Mouse (Mus musculus) MEL-GATA-1-ER (cell line): ENCODE measurements around the gene Cep70.

Source experiments
- DNase-seq: peaks from one replicate; pipeline ENCODE4 v3.0.0-alpha.2; 2012; ENCODE audit warnings: low read depth; ENCODE audit errors: extremely low read depth

The Cep70 gene

DNA sequence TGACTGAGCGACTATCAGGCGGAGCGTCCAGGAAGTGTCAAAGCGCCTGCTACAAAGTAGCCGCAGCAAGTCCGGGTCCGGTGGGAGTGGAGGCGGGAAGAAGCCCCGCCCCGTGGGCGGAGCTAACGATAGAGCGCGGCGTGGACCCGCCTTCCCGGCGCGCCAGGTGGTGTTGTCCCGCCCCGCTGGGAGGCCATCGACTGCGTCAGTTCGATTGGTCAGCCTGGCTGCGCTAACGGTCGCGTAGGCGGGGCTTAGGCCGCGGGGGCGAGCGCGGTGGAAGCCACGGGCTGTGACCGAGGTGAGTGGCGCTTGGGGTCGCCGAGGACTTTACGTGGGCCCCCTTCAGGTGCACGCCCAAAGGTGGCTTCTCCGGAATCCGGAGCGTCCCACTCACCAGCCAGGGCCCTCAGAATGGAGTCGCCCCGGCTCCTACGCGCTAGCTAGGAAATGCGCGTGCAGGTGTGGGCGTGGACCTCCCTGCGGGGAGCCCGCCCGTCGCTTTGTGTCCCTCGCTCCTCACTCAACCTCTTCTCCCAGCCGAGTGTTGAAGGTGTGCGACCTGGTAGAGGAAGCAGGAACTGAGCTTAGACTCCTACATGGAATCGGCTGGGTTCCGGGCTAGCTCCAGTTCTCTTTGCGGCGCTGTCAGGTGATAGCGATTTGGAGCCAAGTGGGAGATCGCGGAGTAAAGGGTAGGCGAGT is at the start of gene Cep70:
Gene Cep70, plus strand, starts transcription at position 178 of the 705 bp plus-strand sequence.
- DNase-seq: peak; percentile 33

DNA sequence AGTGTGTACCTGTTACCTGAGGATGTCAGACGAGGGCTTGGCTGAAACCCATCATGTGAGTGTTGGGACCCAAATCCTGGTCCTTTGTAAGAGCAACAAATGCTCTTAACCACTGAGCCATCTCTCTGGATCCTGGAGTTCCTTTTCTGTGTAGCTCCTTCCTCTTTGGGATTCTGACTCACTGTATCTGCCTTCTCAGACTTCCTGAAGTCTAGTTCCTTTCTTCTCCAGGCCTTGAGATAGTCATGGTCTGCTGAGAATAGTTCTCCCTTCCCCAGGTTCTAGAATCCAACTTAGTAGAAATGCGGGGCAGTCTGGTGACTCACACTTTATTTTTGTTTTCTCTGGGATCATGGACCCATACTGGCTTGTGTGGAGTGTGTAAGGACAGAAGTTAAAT is 30.5 kb upstream of the Cep70 start:
- peak; percentile 86 for DNase-seq

DNA sequence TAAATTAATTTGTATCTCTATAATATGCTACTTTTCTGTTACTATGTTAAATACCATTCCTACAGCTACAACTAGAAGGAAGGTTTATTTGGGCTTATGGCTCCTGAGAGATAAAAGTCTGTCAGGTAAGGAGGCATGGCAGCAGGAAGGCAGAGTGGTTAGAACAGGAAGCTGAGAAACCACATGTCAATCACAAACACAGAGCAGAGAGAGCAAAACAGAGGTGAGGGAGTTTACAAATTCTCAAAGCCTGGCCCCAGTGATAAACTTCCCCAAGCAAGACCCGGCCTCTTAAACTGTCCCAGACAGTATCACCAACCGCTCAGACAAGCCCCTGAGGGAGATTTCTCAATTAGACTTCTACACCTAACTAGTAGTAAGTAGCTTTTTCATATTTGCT is 27.0 kb upstream of the Cep70 start:
- peak; percentile 81 for DNase-seq

DNA sequence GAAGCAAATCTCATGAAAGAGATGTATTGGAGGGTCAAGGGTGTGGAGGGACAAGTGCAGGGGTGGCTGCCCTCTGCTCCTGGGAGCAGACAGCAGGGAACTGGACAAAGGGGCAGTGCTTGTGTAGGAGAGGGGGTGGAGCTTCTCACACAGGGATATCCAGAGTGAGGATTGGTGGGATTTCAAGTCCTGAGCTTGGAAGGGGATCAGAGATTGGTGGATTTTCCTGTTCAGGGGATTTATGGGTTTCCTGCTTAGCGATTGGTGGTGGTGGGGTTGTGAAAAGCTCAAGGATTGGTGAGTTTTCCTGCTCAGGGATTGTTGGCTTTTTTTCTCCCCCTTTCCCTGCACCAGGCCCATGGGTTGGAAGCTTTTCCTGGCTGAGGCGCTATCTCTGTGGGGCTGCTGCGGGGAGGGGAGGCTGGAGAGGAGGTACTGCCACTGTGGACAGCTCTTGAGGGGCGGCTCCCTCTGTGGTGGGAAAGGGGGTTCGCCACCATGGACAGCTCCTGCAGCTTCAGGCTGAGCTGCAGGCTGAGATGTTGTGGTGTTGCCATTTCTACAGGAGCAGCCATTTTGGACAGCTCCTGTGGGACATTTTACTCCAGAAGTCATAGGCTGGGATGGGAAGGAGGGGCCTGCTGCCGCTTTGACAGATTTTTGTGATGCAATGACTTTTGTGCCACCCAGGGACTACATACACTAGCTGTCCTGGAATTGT is 25.0 kb upstream of the Cep70 start:
- peak; percentile 78 for DNase-seq

DNA sequence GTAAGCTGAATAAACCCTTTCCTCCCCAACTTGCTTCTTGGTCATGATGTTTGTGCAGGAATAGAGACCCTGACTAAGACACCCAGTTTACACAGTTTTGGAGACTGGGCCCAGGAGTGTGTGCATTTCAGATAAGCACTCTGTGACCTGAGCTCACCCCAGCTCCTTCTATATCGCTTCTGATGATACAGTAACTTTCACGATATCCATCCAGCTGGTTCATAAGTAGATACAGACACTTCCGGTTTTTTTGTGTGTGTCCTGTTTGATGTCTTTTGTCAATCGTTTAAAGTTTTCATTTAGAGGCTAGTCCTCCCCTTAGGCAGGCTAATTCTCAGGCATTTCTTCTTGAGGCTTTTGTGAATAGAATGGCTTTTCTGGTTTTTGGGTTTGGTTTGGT is 21.5 kb upstream of the Cep70 start:
- DNase-seq: peak; percentile 46

DNA sequence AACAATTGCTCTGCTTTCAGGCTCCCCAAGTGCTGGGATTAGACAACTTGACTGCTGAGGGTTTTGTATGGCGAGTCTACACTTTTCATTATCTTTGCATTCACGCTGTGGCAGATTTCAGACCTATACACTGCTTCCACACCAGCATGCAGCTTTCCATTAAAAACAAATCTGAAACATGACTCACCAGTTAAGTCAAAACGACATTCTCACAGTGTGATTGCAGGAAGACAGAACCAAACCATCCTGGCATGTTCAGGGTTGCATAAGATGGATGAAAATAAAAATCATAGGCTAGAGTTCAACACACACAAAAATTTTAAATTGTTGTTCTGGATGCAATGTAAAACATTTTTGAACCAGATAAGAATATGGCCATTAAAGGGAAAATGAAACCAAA is 18.6 kb upstream of the Cep70 start:
- DNase-seq: no peak

DNA sequence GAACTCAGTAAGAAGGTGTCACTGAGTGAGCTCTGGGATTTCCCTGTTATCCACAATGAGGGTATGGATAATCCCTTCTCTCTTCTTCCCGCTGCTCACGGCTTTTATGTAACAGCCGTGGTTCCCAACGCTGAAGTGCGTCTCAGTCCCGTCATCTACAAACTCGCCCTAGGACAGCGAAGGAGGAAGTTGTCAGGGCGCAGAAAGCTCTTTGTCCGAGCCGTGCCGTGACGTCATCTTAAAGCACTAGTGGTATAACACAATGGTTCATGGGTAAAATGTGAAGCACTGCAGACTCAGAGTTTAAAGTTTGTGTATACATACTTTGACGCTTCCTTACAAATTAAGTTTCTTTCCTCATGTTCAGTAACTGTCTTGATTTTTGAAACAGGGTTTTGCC is 13.7 kb upstream of the Cep70 start:
- peak; percentile 24 for DNase-seq

DNA sequence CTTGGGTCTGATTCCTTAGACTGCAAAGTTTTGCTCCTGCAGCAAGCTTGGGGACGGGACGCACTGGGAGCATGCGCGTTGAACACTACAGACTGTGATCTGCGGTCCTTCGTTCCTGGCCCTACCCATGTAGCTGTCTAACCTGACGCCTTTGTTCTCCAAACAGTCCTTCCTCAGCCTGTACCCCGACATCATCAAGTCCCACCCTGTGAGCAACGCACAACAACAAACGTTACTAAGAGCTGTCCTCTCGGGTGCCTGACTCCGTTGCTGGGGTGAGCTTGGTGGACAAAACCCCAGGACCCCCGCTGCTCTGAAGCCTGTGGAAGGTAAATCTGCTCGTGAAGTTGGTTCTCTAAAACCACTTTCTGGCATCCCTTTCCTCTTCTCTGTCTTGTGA is 6.0 kb upstream of the Cep70 start, which contains the start of gene Faiml:
Gene Faiml, minus strand, starts transcription at position 101 of the 400 bp plus-strand sequence.
- DNase-seq: no peak

DNA sequence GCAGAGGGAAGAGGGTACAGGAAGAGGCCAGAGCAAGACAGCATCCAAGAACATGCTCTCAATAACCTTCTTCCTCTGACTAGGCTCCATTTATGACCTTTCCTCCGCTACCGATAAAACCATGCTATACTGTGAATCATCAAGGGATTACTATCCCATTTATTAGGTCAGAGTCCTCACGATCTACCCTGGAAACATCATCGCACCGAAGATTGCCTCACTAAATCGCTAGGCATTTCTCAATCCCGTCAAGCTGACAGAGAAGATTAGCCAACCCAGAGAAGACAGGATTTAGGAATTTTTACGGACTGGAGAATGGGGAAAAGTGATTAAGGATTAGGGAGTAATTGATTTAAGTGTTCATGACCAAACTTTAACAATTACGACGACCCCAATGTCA is 4.9 kb upstream of the Cep70 start:
- no peak for DNase-seq

DNA sequence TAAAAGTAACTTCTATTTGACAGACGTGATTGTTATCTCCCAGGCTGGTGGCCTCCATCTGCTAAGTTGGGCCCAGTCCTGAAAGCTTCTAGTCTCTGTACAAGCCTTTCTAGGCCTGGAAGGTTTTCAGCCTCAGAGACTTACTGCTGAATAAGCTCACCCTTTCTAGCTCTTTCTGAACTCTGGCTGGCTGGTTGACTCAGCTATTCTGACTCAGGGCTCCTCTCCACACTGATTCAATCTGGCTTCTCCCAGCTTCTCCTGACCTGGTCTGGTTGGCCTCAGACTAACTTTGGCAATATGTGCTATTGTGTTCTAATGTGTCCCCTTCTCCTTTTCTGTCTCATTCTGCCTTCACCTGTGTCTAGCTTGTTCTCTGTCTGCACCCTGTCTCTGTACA is 3.9 kb upstream of the Cep70 start:
- no peak for DNase-seq

DNA sequence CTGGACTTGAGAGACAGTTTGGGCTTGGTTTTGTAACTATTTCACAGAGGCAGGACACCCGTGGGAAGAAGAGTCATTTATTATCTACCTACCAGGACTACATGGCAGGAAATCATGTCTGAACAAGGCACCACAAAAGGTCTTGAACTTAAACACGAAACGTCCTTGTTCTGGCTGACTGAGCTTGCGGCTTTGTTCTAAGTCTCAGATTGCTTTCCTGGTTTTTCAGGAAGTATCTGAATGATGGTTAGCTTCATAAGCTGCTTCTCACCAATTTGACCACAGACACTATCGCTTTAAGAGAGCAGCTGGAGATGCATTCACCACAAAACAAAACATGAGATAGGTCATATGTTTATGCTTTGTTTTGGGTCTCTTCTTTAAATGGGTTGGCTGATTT is 2.6 kb upstream of the Cep70 start:
- DNase-seq: peak; percentile 39

DNA sequence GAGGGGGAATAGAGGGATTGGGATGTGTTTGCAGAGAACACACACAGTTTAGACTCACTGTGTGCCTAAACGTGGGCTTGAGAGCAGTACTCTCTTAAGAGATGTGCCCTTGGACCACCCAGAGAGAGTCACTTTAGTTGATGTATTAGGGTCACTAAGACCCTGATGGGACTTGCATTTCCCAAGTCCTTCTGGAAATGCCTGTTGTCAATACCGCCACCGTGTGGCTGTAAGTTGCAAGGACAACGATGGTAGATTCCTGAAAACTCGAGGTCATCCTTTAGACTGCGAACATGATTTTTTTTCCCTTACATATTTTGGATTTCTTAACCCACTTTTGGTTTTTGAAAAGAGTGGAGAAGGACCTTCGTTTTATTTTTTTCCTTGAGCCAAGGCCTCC is 1.1 kb upstream of the Cep70 start:
- DNase-seq: peak; percentile 65

DNA sequence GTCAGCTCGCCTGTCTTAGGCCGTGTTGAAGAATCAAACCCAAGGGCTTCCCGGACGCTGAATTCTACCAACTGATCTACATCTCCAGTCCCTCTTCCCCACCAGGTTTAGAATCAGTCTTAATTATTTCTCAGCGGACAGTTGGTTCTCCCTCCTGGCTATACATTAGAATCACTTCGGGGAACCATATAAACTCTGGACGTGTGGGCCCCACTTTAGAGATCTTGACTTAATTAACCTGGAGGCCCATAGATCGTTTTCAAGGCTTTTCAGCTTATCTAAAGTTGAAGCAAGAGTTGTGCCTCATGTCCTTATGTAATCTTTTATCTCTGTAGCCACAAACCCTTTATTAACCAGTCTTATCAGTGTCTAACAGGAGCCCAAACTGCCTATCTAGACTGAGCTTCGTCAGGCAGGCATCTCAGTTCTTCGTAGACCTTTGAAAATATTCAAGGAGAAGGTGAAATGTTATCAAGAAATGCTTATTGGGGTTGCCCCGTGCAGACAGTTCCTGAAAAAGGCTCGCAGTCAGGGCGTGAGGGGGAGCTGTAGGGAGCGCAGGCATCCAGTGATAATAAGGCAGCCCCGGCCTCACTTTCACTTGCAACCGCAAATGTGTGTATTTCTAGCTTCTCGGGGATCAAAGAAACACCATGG is 506 bp upstream of the Cep70 start:
- peak; percentile 95 for DNase-seq

DNA sequence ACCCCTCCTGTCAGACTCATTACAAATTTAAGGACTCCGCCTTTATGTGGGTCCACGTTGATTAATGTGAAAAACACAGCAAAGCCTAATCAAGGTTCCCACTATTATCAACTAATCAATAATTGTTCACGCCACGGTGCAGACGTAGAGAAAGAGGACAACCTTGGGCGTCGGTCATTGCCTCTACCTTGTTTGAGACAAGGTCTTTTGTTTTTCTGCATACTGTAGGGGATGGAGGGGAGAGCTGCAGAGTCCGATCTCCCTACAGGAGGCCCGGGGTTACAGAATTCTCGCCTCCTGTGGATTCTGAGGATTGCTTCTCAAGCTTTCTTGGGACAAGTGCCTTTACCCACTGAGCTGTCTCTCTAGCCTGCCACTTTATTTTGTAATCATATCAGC is 727 bp downstream of the Cep70 start:
- no peak for DNase-seq

DNA sequence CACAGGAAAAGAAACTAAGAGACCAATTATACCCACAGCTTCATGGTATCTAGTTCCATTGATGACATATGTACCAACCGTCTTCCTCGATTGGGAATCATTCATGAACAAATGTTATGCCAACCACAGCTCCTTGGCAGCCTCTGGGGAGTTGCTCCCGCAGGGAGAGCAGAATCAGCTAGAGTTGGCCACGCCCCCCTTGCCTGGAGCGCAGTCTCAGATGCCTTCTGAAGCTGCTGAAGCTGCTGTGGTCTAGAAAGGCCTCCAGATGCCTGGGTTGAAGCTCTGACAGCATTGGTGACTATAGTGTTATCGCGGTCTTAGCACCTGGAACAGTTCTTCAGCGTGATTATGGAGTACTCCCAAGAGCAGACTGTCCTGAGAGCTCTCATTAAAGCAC is 5.1 kb downstream of the Cep70 start:
- DNase-seq: no peak

DNA sequence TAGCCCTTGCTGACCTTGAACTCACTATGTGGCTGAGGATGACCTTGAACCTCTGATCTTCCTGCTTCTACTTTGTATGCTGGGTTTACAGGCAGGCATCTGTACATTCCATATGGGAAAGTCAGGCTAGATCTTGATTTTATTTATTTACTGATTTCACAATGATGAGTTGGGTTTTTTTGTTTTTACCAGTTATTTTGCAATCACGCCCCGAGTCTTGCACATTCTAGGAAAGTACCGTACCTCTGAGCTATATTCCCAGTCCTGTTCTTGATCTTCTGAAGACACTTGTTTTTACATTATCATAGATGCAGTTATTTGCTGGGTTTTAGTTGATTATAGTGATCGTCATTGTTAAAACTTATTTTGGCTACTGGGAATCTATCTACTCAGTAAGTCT is 5.7 kb downstream of the Cep70 start:
- DNase-seq: no peak

DNA sequence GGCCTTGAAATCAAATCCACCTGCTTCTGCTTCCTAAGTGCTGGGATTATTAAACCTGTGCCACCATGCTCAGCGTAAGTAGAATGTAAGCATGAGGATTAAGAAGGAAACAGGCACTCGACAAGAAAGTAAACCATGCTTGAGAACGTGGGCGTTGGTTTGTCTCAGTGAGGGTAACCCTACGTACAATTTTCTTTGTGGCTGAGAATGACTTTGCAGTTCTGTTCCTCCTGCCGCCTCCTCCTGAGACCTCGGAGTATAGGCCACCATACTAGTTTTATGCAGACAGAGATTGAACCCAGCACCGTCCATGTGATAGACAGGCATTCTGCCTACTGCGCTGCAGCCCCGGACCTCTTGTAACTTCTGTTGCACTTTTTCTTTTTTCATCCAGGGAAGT is 10.7 kb downstream of the Cep70 start:
- DNase-seq: no peak

DNA sequence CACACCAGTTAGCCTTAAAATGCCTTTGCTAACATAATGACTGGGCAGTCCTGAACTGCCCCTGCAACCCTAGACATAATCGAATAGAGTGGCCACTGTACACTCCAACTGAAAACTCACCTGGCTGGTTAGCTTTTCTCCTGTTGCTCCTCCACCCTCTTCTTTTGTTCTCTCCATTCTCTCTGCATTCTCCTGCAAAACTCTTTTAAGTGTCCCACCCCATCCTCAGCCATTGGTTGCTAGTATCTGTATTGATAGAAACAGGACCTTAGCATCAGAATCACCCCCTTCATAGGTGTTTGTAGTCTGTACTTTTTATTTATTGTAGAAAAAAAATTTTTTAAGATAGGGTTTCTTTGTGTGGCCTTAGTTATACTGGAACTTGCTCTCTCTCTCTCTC is 13.0 kb downstream of the Cep70 start:
- no peak for DNase-seq

DNA sequence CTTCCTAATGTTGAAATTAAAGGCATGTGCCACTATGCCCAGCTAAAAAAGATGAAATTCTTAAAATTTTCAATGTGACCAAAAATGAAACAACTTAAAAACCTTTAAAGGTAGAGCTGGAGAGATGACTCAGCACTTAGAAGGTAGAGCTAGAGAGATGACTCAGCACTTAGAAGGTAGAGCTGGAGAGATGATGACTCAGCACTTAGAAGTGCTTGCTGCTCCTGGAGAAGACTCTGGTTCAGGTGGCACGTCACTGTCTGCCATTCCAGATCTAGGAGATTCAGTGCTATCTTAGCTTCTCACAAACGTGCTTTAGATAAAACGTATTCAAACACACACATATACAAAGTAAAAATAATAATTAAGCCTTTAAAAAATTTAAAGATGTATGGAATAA is 13.7 kb downstream of the Cep70 start:
- DNase-seq: peak; percentile 26

DNA sequence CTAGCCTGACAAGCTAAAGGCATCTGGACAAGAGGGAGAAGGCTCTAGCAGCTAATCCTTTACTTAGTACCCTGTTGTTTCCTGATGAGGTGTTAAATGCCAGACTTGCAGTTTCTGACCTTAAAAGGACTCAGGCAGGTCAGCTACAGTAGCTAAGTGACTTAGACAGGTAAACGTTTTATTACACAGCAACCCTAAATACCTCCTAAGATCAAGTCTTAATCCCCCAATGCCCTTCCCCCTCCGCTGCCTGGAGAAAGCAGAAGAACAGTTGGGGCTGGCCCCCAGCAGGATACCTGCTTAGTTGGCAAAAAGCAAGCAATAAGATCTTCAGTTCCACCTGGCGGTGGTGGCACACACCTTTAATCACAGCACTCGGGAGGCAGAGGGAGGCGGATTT is 15.7 kb downstream of the Cep70 start:
- no peak for DNase-seq

DNA sequence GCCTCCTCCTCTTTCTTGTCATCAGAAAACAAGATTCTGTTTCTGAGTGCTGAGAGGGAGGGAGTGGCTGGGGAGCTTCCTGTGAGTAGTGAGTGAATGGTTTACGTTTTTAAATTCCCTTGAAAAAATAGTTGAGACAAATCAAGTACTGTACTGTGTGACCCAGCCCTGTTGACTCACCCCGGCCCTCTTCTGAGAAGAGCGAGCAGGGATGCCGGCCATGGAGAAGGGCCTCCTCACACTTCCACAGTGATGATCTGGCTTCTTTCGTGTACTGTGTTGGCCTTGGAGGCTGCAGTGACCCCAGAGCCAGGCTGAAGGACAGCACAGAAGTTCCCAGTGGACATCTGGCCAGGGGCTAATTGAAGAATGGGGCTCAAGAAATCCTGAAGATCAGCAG is 61.1 kb downstream of the Cep70 start:
- DNase-seq: no peak

DNA sequence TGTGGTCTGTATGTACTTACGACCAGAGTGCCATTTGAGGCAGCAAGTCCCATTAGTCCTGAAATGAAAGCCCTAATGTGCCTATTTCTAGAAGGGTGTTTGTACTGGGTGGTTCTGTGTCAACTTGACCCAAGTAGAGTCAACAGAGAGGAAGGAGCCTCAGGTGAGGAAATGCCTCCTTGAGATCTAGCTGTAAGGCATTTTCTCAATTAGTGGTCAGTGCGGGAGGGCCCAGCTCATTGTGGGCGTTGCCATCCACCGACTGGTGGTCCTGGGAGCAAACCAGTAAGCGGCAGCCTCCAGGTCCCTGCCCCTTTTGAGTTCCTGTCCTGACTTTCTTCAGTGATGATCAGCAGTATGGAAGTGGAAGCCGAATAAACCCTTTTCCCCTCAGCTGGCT is 63.1 kb downstream of the Cep70 start:
- no peak for DNase-seq
